Mouse (Mus musculus) neural tube, embryonic 13.5 days (tissue): ENCODE data around the gene Clic5. TPM values are rescaled to one million over a fixed set of nuclear protein-coding genes. Genes with fewer than 3 reads are reported as not detected.
A peak's percentile ranks its signal among the peaks of the same experiment; 100 is the strongest.
"Not testable (repeated sequence)": the region's sequence is repeated elsewhere in the genome, so short reads cannot be mapped to it uniquely, and the experiment has no call there.

Source experiments
- ATAC-seq: fragments of 200-750 bp; cut with Nextera tagmentation; 2 replicates; pipeline ENCODE4 v1.8.0; 2017; ENCODE audit warnings: low read depth, mild to moderate bottlenecking, moderate TSS enrichment, moderate library complexity
- H3K27ac ChIP-seq: fragments of 300-500 bp; sonication (generic); replicated peaks from 2 replicates; pipeline ENCODE4 v1.5.1; 2015; ENCODE audit warnings: moderate library complexity, mild to moderate bottlenecking, inconsistent platforms
- H3K27me3 ChIP-seq: fragments of 300-500 bp; sonication (generic); 2 replicates; pipeline ENCODE4 v1.6.1; 2015; ENCODE audit warnings: mild to moderate bottlenecking, inconsistent platforms
- H3K36me3 ChIP-seq: fragments of 300-500 bp; sonication (generic); 2 replicates; pipeline ENCODE4 v1.6.1; 2015; ENCODE audit warnings: mild to moderate bottlenecking, inconsistent platforms
- H3K4me1 ChIP-seq: fragments of 300-500 bp; sonication (generic); replicated peaks from 2 replicates; pipeline ENCODE4 v1.6.1; 2015; ENCODE audit warnings: inconsistent platforms
- H3K4me2 ChIP-seq: fragments of 300-500 bp; sonication (generic); 2 replicates; pipeline ENCODE4 v1.6.1; 2015; ENCODE audit warnings: inconsistent platforms, mild to moderate bottlenecking, moderate library complexity
- H3K4me3 ChIP-seq: fragments of 300-500 bp; sonication (generic); 2 replicates; pipeline ENCODE4 v1.5.1; 2015; ENCODE audit warnings: mild to moderate bottlenecking, inconsistent platforms
- H3K9ac ChIP-seq: fragments of 300-500 bp; sonication (generic); 2 replicates; pipeline ENCODE4 v1.6.1; 2015; ENCODE audit warnings: moderate library complexity, mild to moderate bottlenecking, inconsistent platforms
- H3K9me3 ChIP-seq: fragments of 300-500 bp; sonication (generic); 2 replicates; pipeline ENCODE4 v1.6.1; 2016; ENCODE audit warnings: inconsistent platforms
- WGBS: fragments of 180-500 bp; shearing (Covaris S2); methylation state at CpG from one replicate; pipeline ENCODE4 v1.1.7; 2015; 5-methylcytosine and 5-hydroxymethylcytosine counted together
- polyA plus RNA-seq: library from polyadenylated mRNA; unstranded; fragments of >200 nt; fragmentation: Nextera tagmentation; extraction: Ambion mirVana; gene quantifications from 2 replicates; pipeline ENCODE4 v1.2.1, GENCODE M21; 2015

Gene Clic5
- polyA plus RNA-seq, 1 experiment from 2014 or later, result 0.18 TPM

GRCm38 (mm10) chr17:44169676-44170075 lies 18.7 kb upstream of the Clic5 start:
- Histone ChIP-seq H3K27ac (no peak overlapping the region), H3K36me3 (no peaks in the 10 kb centered on the region), H3K4me2 (no peak overlapping the region), H3K4me3 (no peak overlapping the region), H3K9me3 (no peaks in the 10 kb centered on the region), H3K27me3 (no peaks in the 10 kb centered on the region), H3K4me1 (no peaks in the 10 kb centered on the region), H3K9ac (no peak overlapping the region)
- ATAC-seq, result no peak
- 94% methylated on average over 4 of the region's 4 CpGs for WGBS

- Histone ChIP-seq H3K4me2 (no peak overlapping the region), H3K4me1 (no peaks in the 10 kb centered on the region), H3K9me3 (no peaks in the 10 kb centered on the region), H3K27ac (no peak overlapping the region), H3K27me3 (no peaks in the 10 kb centered on the region), H3K36me3 (no peaks in the 10 kb centered on the region), H3K9ac (no peak overlapping the region), H3K4me3 (no peak overlapping the region)
- WGBS, result 85% methylated on average over 3 of the region's 3 CpGs
- no peak for ATAC-seq
Observed at GRCm38 (mm10) chr17:44170316-44170715, 18.1 kb upstream of the Clic5 start.

GRCm38 (mm10) chr17:44171930-44172329 lies 16.5 kb upstream of the Clic5 start:
- no peak for ATAC-seq
- Histone ChIP-seq H3K9me3 (no peaks in the 10 kb centered on the region), H3K4me2 (no peak overlapping the region), H3K27ac (no peak overlapping the region), H3K27me3 (no peaks in the 10 kb centered on the region), H3K36me3 (no peaks in the 10 kb centered on the region), H3K4me1 (no peaks in the 10 kb centered on the region), H3K9ac (no peak overlapping the region), H3K4me3 (no peak overlapping the region)
- WGBS, result 53% methylated on average over 3 of the region's 3 CpGs

- Histone ChIP-seq H3K4me1 (no peaks in the 10 kb centered on the region), H3K9me3 (no peaks in the 10 kb centered on the region), H3K4me2 (no peak overlapping the region), H3K27me3 (no peaks in the 10 kb centered on the region), H3K27ac (no peak overlapping the region), H3K36me3 (no peaks in the 10 kb centered on the region), H3K9ac (no peak overlapping the region), H3K4me3 (no peak overlapping the region)
- no peak for ATAC-seq
- 82% methylated on average over 2 of the region's 2 CpGs for WGBS
Observed at GRCm38 (mm10) chr17:44173341-44173740, 15.0 kb upstream of the Clic5 start.

- 88% methylated on average over 3 of the region's 3 CpGs for WGBS
- Histone ChIP-seq H3K36me3 (no peaks in the 10 kb centered on the region), H3K9me3 (no peaks in the 10 kb centered on the region), H3K27me3 (no peaks in the 10 kb centered on the region), H3K9ac (no peak overlapping the region), H3K27ac (no peak overlapping the region), H3K4me3 (no peak overlapping the region), H3K4me2 (no peak overlapping the region), H3K4me1 (no peaks in the 10 kb centered on the region)
- ATAC-seq, result no peak
Observed at GRCm38 (mm10) chr17:44177291-44177690, 11.1 kb upstream of the Clic5 start.

GRCm38 (mm10) chr17:44181346-44181745 lies 7.0 kb upstream of the Clic5 start:
- no peak for ATAC-seq
- WGBS, result 64% methylated on average over 8 of the region's 8 CpGs
- H3K9ac ChIP-seq, result no peak overlapping the region
- no peak overlapping the region for H3K4me3 ChIP-seq
- no peaks in the 10 kb centered on the region for H3K36me3 ChIP-seq
- no peaks in the 10 kb centered on the region for H3K9me3 ChIP-seq
- no peak overlapping the region for H3K27ac ChIP-seq
- H3K27me3 ChIP-seq, result no peaks in the 10 kb centered on the region
- no peaks in the 10 kb centered on the region for H3K4me1 ChIP-seq
- H3K4me2 ChIP-seq, result no peak overlapping the region

- Histone ChIP-seq H3K9me3 (no peaks in the 10 kb centered on the region), H3K36me3 (no peaks in the 10 kb centered on the region), H3K9ac (no peak overlapping the region), H3K27ac (no peak overlapping the region), H3K4me2 (no peak overlapping the region), H3K27me3 (peaks cover 40% of the 10 kb centered on the region), H3K4me3 (no peak overlapping the region), H3K4me1 (peaks cover 19% of the 10 kb centered on the region)
- 83% methylated on average over 3 of the region's 3 CpGs for WGBS
- no peak for ATAC-seq
Observed at GRCm38 (mm10) chr17:44186871-44187270, 1.5 kb upstream of the Clic5 start.

- not testable (repeated sequence) for H3K4me2 ChIP-seq, H3K9ac ChIP-seq, H3K27ac ChIP-seq, H3K9me3 ChIP-seq, H3K4me3 ChIP-seq, ATAC-seq, H3K36me3 ChIP-seq
- peaks cover 40% of the 10 kb centered on the region for H3K27me3 ChIP-seq
- peaks cover 19% of the 10 kb centered on the region for H3K4me1 ChIP-seq
Observed at GRCm38 (mm10) chr17:44187537-44187936, 847 bp upstream of the Clic5 start.

GRCm38 (mm10) chr17:44188769-44189145 lies 373 bp downstream of the Clic5 start:
- peak overlapping the region; percentile 48; the same call in 1 of the 2 replicates for H3K9ac ChIP-seq
- peaks cover 19% of the 10 kb centered on the region for H3K4me1 ChIP-seq
- ATAC-seq, result no peak

GRCm38 (mm10) chr17:44189696-44190095 lies 1.3 kb downstream of the Clic5 start:
- Histone ChIP-seq H3K9me3 (no peaks in the 10 kb centered on the region), H3K4me1 (peaks cover 19% of the 10 kb centered on the region), H3K9ac (no peak overlapping the region), H3K27me3 (peaks cover 40% of the 10 kb centered on the region), H3K4me2 (peak overlapping the region; percentile 34), H3K4me3 (no peak overlapping the region), H3K36me3 (no peaks in the 10 kb centered on the region), H3K27ac (no peak overlapping the region)
- 2% methylated on average over 11 of the region's 11 CpGs for WGBS
- ATAC-seq, result no peak

More at GRCm38 (mm10) chr17:44188769-44189145, 373 bp downstream of the Clic5 start:
- H3K36me3 ChIP-seq, result no peaks in the 10 kb centered on the region
- H3K27me3 ChIP-seq, result peaks cover 40% of the 10 kb centered on the region
- WGBS, result 0% methylated on average over 24 of the region's 24 CpGs
- H3K4me3 ChIP-seq, result peak overlapping the region; percentile 31
- no peak overlapping the region for H3K27ac ChIP-seq
- peak overlapping the region; percentile 63 for H3K4me2 ChIP-seq
- no peaks in the 10 kb centered on the region for H3K9me3 ChIP-seq

GRCm38 (mm10) chr17:44190246-44190645 lies 1.9 kb downstream of the Clic5 start:
- H3K4me3 ChIP-seq, result no peak overlapping the region
- no peaks in the 10 kb centered on the region for H3K9me3 ChIP-seq
- ATAC-seq, result no peak
- no peaks in the 10 kb centered on the region for H3K36me3 ChIP-seq
- 54% methylated on average over 7 of the region's 7 CpGs for WGBS
- H3K9ac ChIP-seq, result no peak overlapping the region
- H3K27me3 ChIP-seq, result peaks cover 40% of the 10 kb centered on the region
- peaks cover 19% of the 10 kb centered on the region for H3K4me1 ChIP-seq
- no peak overlapping the region for H3K27ac ChIP-seq
- no peak overlapping the region for H3K4me2 ChIP-seq

- no peak overlapping the region for H3K4me2 ChIP-seq
- ATAC-seq, result no peak
- no peak overlapping the region for H3K9ac ChIP-seq
- no peaks in the 10 kb centered on the region for H3K36me3 ChIP-seq
- 70% methylated on average over 3 of the region's 3 CpGs for WGBS
- H3K27ac ChIP-seq, result no peak overlapping the region
- H3K27me3 ChIP-seq, result peaks cover 32% of the 10 kb centered on the region
- no peak overlapping the region for H3K4me3 ChIP-seq
- H3K4me1 ChIP-seq, result peaks cover 18% of the 10 kb centered on the region
- no peaks in the 10 kb centered on the region for H3K9me3 ChIP-seq
Observed at GRCm38 (mm10) chr17:44192981-44193380, 4.6 kb downstream of the Clic5 start.

- WGBS, result 78% methylated on average over 4 of the region's 4 CpGs
- Histone ChIP-seq H3K4me3 (no peak overlapping the region), H3K4me2 (no peak overlapping the region), H3K4me1 (no peaks in the 10 kb centered on the region), H3K36me3 (no peaks in the 10 kb centered on the region), H3K9me3 (no peaks in the 10 kb centered on the region), H3K9ac (no peak overlapping the region), H3K27me3 (no peaks in the 10 kb centered on the region), H3K27ac (no peak overlapping the region)
- ATAC-seq, result no peak
Observed at GRCm38 (mm10) chr17:44199158-44199557, 10.8 kb downstream of the Clic5 start.
